Mouse (Mus musculus): ENCODE data around the gene St6galnac6.

DNA sequence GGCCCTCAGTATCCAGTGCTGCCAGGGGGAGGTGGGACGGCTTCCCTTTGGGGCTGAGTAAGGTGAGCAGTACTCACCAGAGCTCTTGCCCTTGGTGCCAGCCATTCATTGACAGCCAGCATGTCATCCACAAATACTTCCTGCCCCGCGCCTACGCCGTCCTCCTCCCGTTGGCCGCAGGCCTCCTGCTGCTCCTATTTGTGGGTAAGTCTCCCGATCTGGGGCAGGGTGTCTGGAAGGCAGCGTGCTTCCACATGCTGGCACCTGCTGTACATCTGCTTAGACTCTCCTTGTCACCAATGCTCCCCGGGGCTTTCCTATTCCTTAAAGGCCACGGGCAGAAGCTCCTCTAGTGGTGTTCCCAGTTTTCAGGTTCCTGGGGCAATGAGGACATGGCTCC, 27.3 kb upstream of the St6galnac6 start:
- TF ChIP-seq CTCF (conservative IDR thresholded peaks at IDR 0.05; ENCODE audit: insufficient read depth, insufficient read length, low read depth, low read length) (no peak), POLR2A (IDR thresholded peaks at IDR 0.05; ENCODE audit: low read depth, low read length) (no peak)

All from kidney, adult 2 months (tissue).